Mouse (Mus musculus): Measurements from ENCODE around the gene Pla2g6. TPM values are rescaled to one million over a fixed set of nuclear protein-coding genes. Genes with fewer than 3 reads are reported as not detected.

Gene Pla2g6
- polyA plus RNA-seq, 1 experiment: 13.0 TPM

GRCm38 (mm10) chr15:79356481-79356880, 28.3 kb upstream of the Pla2g6 start:
- WGBS: 73% methylated on average over 8 of the region's 8 CpGs
- TF ChIP-seq POLR2A (IDR thresholded peaks at IDR 0.05; ENCODE audit: borderline replicate concordance, control insufficient read depth, low read depth, low read length) (no peak), CTCF (IDR thresholded peaks at IDR 0.05; ENCODE audit: control insufficient read depth, insufficient read depth, low read length) (no peak)
- Histone ChIP-seq H3K4me1 (ENCODE audit: control insufficient read depth, insufficient read depth, low read length) (no peaks in the 10 kb centered on the region; the same call in 1 of the 2 replicates), H3K4me3 (replicated peaks; ENCODE audit: control insufficient read depth, low read depth, low read length) (no peak overlapping the region), H3K27ac (ENCODE audit: control insufficient read depth, insufficient read depth, low read depth, low read length, poor library complexity) (no peak overlapping the region)

GRCm38 (mm10) chr15:79354619-79355018, 26.4 kb upstream of the Pla2g6 start:
- WGBS: 14% methylated on average over 4 of the region's 4 CpGs
- TF ChIP-seq CTCF (IDR thresholded peaks at IDR 0.05; ENCODE audit: control insufficient read depth, insufficient read depth, low read length): no peak
- TF ChIP-seq POLR2A (IDR thresholded peaks at IDR 0.05; ENCODE audit: borderline replicate concordance, control insufficient read depth, low read depth, low read length): no peak
- H3K27ac ChIP-seq (ENCODE audit: control insufficient read depth, insufficient read depth, low read depth, low read length, poor library complexity): no peak overlapping the region
- no peak overlapping the region for H3K4me3 ChIP-seq (replicated peaks; ENCODE audit: control insufficient read depth, low read depth, low read length)
- peaks cover 3% of the 10 kb centered on the region for H3K4me1 ChIP-seq (ENCODE audit: control insufficient read depth, insufficient read depth, low read length)

GRCm38 (mm10) chr15:79353690-79354305, 25.6 kb upstream of the Pla2g6 start:
- TF ChIP-seq POLR2A (IDR thresholded peaks at IDR 0.05; ENCODE audit: borderline replicate concordance, control insufficient read depth, low read depth, low read length) (no peak), CTCF (IDR thresholded peaks at IDR 0.05; ENCODE audit: control insufficient read depth, insufficient read depth, low read length) (no peak)
- 88% methylated on average over 5 of the region's 5 CpGs for WGBS
- no peak overlapping the region for H3K27ac ChIP-seq (ENCODE audit: control insufficient read depth, insufficient read depth, low read depth, low read length, poor library complexity)
- peaks cover 3% of the 10 kb centered on the region for H3K4me1 ChIP-seq (ENCODE audit: control insufficient read depth, insufficient read depth, low read length)
- H3K4me3 ChIP-seq (replicated peaks; ENCODE audit: control insufficient read depth, low read depth, low read length): no peak overlapping the region

GRCm38 (mm10) chr15:79352479-79352878, 24.3 kb upstream of the Pla2g6 start:
- TF ChIP-seq POLR2A (IDR thresholded peaks at IDR 0.05; ENCODE audit: borderline replicate concordance, control insufficient read depth, low read depth, low read length): no peak
- TF ChIP-seq CTCF (IDR thresholded peaks at IDR 0.05; ENCODE audit: control insufficient read depth, insufficient read depth, low read length): no peak
- Histone ChIP-seq H3K27ac (ENCODE audit: control insufficient read depth, insufficient read depth, low read depth, low read length, poor library complexity) (no peak overlapping the region), H3K4me1 (ENCODE audit: control insufficient read depth, insufficient read depth, low read length) (peaks cover 3% of the 10 kb centered on the region), H3K4me3 (replicated peaks; ENCODE audit: control insufficient read depth, low read depth, low read length) (no peak overlapping the region)
- WGBS: 82% methylated on average over 6 of the region's 6 CpGs

GRCm38 (mm10) chr15:79351331-79351767, 23.2 kb upstream of the Pla2g6 start:
- no peak overlapping the region for H3K27ac ChIP-seq (ENCODE audit: control insufficient read depth, insufficient read depth, low read depth, low read length, poor library complexity)
- no peak overlapping the region for H3K4me3 ChIP-seq (replicated peaks; ENCODE audit: control insufficient read depth, low read depth, low read length)
- TF ChIP-seq POLR2A (IDR thresholded peaks at IDR 0.05; ENCODE audit: borderline replicate concordance, control insufficient read depth, low read depth, low read length): no peak
- no peak for TF ChIP-seq CTCF (IDR thresholded peaks at IDR 0.05; ENCODE audit: control insufficient read depth, insufficient read depth, low read length)
- peaks cover 3% of the 10 kb centered on the region for H3K4me1 ChIP-seq (ENCODE audit: control insufficient read depth, insufficient read depth, low read length)
- 48% methylated on average over 15 of the region's 15 CpGs for WGBS

GRCm38 (mm10) chr15:79350866-79351265, 22.7 kb upstream of the Pla2g6 start:
- H3K4me3 ChIP-seq (replicated peaks; ENCODE audit: control insufficient read depth, low read depth, low read length): no peak overlapping the region
- TF ChIP-seq POLR2A (IDR thresholded peaks at IDR 0.05; ENCODE audit: borderline replicate concordance, control insufficient read depth, low read depth, low read length) (no peak), CTCF (IDR thresholded peaks at IDR 0.05; ENCODE audit: control insufficient read depth, insufficient read depth, low read length) (no peak)
- peaks cover 3% of the 10 kb centered on the region for H3K4me1 ChIP-seq (ENCODE audit: control insufficient read depth, insufficient read depth, low read length)
- H3K27ac ChIP-seq (ENCODE audit: control insufficient read depth, insufficient read depth, low read depth, low read length, poor library complexity): no peak overlapping the region
- 47% methylated on average over 4 of the region's 4 CpGs for WGBS

- TF ChIP-seq POLR2A (IDR thresholded peaks at IDR 0.05; ENCODE audit: borderline replicate concordance, control insufficient read depth, low read depth, low read length) (no peak), CTCF (IDR thresholded peaks at IDR 0.05; ENCODE audit: control insufficient read depth, insufficient read depth, low read length) (no peak)
- WGBS: 76% methylated on average over 8 of the region's 8 CpGs
- Histone ChIP-seq H3K4me1 (ENCODE audit: control insufficient read depth, insufficient read depth, low read length) (peaks cover 3% of the 10 kb centered on the region), H3K4me3 (replicated peaks; ENCODE audit: control insufficient read depth, low read depth, low read length) (no peak overlapping the region), H3K27ac (ENCODE audit: control insufficient read depth, insufficient read depth, low read depth, low read length, poor library complexity) (no peak overlapping the region; the same call in 1 of the 2 replicates)
Measured at GRCm38 (mm10) chr15:79348651-79349050, 20.5 kb upstream of the Pla2g6 start.

GRCm38 (mm10) chr15:79347845-79348506, 19.8 kb upstream of the Pla2g6 start:
- Histone ChIP-seq H3K4me1 (ENCODE audit: control insufficient read depth, insufficient read depth, low read length) (peaks cover 3% of the 10 kb centered on the region), H3K27ac (ENCODE audit: control insufficient read depth, insufficient read depth, low read depth, low read length, poor library complexity) (peak overlapping the region; percentile 46; the same call in 1 of the 2 replicates), H3K4me3 (replicated peaks; ENCODE audit: control insufficient read depth, low read depth, low read length) (peak overlapping the region; percentile 65)
- 1% methylated on average over 46 of the region's 46 CpGs for WGBS
- TF ChIP-seq CTCF (IDR thresholded peaks at IDR 0.05; ENCODE audit: control insufficient read depth, insufficient read depth, low read length) (no peak), POLR2A (IDR thresholded peaks at IDR 0.05; ENCODE audit: borderline replicate concordance, control insufficient read depth, low read depth, low read length) (no peak)
